Mouse (Mus musculus) lung, adult 2 months (tissue): ENCODE results near the gene Ak9.

Experiments
- CTCF ChIP-seq: fragments of 200-500 bp; IDR thresholded peaks from 2 replicates; pipeline ENCODE4 v1.5.1; 2011; ENCODE audit warnings: mild to moderate bottlenecking, low read length, control low read depth; ENCODE audit not compliant: insufficient read depth
- POLR2A ChIP-seq: fragments of 200-500 bp; IDR thresholded peaks from 2 replicates; pipeline ENCODE4 v1.6.1; 2011; ENCODE audit warnings: low read depth, mild to moderate bottlenecking, control low read depth, low read length, borderline replicate concordance; ENCODE audit errors: extremely low read depth

- TF ChIP-seq CTCF (no peak), POLR2A (no peak)
These were observed 156.7 kb downstream of the Ak9 start for GRCm38 (mm10) chr10:41460501-41460900.
